Mouse (Mus musculus) kidney, postnatal 10 days (tissue): ENCODE data around the gene Diras2.

Experiments
- DNase-seq: peaks from one replicate; pipeline ENCODE4 v3.0.0; 2021; ENCODE audit warnings: mixed read lengths

The Diras2 gene

GRCm38 (mm10) chr13:52531121-52531520, at the start of gene Diras2:
Diras2 (minus strand) TSS chr13:52531279.
- DNase-seq, result no peak

GRCm38 (mm10) chr13:52578776-52579175, 47.7 kb upstream of the Diras2 start:
- DNase-seq, result no peak

- DNase-seq, result no peak
These were observed 46.9 kb upstream of the Diras2 start for GRCm38 (mm10) chr13:52577939-52578338.

DNA sequence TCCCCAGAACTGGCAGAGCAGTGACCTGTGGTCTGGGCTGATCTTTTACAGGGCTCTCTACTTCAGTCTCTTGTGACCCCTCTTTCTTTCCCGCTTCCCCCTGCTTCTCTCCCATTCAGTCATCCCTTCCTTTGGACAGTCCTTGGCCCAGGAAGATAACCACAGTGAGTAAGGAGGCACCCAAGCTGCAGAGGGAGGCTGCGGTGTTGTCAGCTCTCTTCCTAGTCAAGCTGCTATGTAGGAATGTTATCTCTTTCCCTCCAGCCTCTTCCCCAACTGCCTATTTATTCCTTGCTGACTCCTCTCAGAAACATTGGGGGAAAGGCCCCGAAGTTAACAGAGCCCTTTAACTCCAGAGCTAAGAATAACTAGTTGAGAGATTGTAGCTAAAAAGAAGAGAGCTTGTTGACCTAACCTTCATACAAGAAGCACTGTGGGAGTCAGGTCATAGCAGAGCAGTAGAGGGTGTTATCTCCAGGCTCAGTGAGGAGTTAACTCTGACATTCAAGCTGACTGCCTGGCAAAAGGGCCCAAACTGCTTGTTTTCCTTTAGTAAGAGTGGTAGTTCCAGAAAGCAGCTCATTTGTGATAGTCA, 46.3 kb upstream of the Diras2 start:
- no peak for DNase-seq

DNA sequence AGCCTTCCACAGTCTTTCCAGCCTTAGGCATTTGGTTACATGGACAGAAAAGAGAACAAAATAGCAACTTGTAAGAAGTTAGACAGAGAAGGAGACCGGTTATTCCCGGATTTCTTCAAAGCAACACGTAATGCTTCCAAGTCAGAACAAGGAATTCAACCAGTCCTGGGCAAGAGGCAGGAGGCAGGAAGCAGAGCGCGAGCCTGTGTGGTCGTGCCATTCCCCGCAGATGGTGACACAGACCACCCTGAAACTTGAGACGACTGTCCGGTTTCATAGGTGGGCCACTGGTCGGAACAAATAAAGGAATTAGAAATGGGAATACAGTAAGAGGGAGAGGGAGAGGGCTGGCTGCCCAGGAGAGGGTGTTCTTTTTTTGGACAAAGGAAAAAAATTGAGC, 45.8 kb upstream of the Diras2 start:
- no peak for DNase-seq

DNA sequence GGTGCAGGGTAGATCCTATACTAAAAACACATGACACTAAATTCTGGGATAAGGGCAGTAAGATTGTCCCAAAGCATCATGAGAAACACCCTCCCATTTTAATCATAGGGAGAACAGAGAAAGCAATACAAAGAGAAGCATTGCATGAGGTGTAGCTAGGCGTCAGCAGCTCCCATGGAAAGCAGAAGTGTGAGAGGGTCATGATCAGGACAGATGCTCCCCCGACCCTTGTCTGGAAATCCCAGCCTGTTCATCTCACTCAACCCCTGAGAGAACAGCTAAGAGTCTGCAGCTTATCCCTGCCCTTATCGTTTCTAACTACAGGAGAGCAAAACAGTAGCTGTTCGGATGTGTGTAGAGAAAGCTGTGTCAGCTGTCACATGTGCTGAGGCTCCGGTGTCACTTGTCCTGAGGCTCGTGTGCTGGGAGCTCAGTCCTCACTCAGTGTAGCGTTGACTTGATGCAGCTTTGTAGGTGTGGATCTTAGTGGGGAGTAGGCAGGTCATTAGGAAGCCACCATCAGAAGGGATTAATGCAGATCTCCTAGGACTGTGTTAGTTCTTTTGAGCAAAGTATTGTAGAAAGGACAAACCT, 45.0 kb upstream of the Diras2 start:
- DNase-seq, result no peak

- DNase-seq, result no peak
These were observed 44.4 kb upstream of the Diras2 start for GRCm38 (mm10) chr13:52575483-52575882.

- no peak for DNase-seq
These were observed 43.2 kb upstream of the Diras2 start for GRCm38 (mm10) chr13:52574311-52574710.

GRCm38 (mm10) chr13:52572451-52573446, 41.7 kb upstream of the Diras2 start:
- DNase-seq, result no peak

DNA sequence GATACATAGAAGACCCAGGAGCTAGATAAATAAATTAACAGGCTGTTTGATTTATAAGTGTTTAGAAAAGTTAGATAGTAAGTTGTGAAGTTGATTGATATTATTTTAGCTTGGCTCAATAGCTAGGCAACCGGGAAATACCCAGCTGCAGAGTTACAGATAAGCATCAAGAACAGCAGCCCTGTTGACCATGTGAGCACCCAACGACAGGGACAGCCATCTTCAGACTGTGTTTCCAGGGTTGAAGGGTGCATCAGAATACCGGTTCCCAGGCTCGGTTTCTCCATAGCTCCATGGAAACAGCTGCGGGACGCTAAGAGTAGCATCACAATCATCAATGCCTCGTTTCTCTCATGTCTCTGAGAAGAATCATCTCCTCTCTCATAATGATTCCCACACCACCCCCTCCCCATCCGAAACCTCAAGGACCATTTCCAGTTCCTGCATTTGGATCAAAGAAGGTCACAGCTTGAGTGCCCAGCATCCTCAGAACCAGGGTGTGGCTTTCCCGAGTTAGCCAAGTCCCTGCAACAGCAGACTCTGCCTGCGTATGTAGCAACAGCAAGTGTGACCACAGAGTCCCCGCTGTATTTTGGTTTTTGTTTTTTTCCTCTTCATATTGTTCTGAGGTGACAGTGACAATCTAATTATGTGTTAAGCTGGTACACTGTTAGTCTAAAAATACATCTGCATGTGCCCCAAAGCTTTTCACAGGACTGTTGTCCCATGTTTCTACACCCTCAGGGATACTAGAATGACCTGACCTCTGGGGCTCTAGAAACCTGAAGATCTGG, 40.7 kb upstream of the Diras2 start:
- DNase-seq, result no peak

GRCm38 (mm10) chr13:52570276-52570675, 39.2 kb upstream of the Diras2 start:
- DNase-seq, result no peak

DNA sequence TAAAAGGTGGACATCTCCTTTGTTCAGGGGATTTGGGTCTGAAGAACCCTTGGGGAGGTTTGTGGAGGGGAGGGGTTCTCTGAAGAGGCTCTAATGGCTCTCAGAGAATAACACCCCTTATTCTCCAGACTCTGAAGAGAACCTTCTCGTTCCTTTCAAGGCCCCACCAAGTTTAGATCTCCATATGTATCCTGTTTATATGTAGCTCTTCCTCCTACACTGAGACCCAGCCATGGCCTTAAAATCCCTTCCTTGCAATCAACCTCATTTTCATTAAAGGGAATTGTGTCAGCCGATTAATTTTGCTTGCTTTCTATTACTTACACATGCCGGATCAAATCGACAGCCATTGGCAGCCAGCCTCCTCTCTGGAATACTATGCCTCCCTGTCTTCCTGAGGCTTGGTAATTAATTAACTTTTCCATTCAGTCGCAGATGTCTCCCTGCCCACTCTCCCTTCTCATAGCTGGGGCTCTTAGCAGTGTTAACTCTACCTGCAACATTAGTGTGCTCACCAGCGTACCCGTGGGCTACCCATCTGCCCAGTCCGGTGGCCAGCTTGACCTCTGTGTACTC, 38.2 kb upstream of the Diras2 start:
- DNase-seq, result no peak

DNA sequence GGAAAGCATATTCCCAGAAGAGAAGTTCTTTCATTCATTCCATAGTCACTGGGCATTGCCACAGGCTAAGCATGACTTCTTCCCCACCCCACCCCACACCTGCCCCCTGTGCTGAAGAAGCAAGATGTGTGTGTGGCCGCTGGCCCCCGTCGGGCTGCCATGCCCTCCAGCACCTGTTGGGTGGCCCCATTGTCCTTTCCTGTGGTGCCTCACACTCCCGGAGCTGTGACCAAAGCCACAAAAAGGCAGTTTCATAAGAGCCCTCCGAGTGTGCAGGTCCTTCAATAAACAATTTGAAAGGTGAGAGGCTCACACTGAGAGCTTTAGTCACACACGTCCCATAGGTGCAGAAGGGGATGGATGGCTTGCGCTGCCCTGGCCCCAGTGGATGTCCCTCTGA, 35.7 kb upstream of the Diras2 start:
- DNase-seq, result no peak

- DNase-seq, result no peak
These were observed 35.2 kb upstream of the Diras2 start for GRCm38 (mm10) chr13:52566188-52566760.

DNA sequence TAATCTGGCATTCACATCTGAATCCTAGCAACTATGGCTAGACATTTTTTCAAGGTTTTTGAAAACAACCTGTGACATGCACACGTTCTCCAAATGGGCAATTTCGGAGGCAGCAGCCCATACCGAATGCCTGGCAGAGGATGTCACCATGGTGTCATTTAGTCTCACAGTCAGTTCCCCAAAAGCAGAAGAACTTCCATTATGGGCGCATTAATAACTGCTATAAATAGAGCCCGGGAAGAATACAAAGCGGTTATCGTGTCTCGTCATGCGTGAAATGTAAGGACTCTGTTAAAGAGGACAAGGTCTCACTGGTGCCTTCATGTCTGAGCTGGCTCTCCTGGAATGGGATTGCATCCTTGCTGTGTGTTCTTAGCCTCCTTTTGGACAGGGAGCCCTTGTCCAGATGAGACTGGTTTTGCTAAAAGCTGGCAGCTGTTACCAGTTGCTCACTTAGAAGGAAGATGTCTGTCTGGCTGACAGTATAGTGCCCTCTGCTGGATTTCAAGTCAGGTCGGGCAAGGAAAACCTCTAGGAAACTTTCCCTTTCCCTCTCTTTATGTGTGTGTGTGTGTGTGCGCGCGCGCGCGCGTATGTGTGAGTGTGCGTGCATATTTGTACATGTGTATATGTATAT, 34.1 kb upstream of the Diras2 start:
- DNase-seq, result no peak

- DNase-seq, result no peak
These were observed 31.1 kb upstream of the Diras2 start for GRCm38 (mm10) chr13:52562166-52562571.

GRCm38 (mm10) chr13:52561367-52562165, 30.5 kb upstream of the Diras2 start:
- no peak for DNase-seq

DNA sequence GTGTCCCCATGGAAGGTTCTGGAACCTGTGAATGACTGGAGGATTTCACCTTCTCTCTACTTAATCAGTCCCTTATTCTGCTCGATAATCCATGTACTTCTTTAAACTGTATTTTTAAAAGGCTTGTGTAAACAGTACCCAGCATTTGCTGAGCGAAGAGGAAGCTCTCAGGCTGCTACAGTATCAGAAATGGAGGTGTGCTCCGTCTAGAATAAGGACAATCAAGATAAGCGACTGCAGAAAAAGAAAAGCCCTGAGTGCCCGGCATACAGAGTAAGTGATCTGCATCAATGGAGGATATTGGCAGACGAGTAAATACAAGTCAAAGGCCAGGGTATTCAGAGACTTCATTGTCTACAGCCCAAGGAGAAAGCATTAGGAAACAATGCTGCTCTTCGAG, 26.3 kb upstream of the Diras2 start:
- DNase-seq, result no peak

DNA sequence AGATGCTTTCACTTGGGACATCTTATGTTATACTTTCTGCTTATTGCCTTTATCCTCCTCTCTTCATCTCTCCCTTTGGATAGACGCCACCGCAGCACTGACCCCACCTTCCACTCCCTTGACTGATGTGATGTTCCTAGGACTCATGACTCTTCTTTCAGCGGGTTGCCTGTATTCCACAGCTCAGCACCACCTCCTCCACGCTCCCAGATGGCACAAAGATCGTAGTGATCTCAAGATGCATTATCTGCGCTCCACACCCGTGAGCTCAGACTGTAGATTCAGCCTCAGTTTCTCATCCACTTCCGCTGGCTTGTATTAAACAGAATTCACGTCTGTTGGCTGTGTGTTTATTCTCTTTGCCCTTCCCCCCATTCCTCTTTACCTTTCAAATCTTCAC, 23.6 kb upstream of the Diras2 start:
- DNase-seq, result no peak

GRCm38 (mm10) chr13:52552822-52553477, 21.9 kb upstream of the Diras2 start:
- DNase-seq, result no peak
